Mouse (Mus musculus) embryo, embryonic 10.5 days (tissue): ENCODE measurements around the gene Mfsd4a.

Experiments used
- DNase-seq: peaks from one replicate; pipeline ENCODE4 v3.0.0-alpha.2; 2015; ENCODE audit warnings: low spot score

The Mfsd4a gene

DNA sequence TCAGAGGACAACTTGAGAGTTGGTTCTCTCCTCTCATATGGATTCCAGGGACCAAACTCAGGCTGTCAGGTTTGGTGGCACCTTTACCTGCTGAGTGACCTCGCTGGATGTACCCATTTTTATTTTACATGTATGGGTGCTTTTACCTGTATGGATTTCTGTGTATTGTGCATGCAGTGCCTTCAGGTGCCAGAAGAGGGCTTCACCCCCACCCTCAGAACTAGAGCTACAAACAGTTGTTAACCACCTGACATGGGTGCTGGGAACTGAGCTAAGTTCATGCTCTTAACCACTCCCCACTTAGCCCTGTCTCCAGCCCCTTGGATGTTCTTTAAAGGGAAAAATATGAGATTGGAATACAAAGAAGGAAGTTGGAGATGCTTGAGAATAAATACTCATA lies 53.1 kb downstream of the Mfsd4a start:
- no peak for DNase-seq

DNA sequence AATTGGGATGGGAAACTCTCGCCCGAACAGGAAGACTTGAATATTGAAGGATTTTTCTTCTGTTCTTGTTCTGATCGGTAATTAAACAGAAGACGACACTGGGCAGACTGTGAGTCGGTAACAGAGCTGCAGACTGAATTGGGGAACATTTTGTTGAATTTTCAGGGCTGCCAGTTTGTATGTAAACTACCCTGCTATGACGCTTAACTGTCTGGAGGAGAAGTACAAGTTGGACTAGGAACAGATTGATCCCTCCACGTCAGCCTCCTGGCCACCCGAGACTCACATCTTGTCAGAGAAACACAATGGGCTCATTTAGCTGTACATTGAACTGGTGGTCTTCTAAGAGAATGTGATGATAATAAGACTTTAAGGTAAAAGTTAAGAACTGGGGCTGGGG lies 55.0 kb downstream of the Mfsd4a start:
- no peak for DNase-seq

DNA sequence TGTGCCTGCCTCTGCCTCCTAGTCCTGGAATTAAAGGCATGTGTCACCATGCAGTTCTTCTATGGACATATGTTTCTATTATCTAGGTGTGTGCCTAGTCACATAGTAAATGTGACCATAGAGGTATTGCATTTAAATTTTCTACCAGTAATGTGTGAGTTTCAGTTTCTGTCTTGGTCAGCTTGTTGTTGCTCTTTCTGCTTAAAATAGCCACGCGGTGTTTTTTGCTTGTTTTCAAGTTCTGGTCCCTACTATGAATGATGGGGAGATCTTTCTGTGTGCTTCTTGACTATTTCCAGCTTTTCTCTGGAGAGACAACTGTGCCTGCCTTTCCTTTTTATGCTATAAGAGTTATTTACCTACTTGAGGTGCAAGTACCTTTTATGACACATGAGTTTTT lies 56.1 kb downstream of the Mfsd4a start:
- DNase-seq: no peak

DNA sequence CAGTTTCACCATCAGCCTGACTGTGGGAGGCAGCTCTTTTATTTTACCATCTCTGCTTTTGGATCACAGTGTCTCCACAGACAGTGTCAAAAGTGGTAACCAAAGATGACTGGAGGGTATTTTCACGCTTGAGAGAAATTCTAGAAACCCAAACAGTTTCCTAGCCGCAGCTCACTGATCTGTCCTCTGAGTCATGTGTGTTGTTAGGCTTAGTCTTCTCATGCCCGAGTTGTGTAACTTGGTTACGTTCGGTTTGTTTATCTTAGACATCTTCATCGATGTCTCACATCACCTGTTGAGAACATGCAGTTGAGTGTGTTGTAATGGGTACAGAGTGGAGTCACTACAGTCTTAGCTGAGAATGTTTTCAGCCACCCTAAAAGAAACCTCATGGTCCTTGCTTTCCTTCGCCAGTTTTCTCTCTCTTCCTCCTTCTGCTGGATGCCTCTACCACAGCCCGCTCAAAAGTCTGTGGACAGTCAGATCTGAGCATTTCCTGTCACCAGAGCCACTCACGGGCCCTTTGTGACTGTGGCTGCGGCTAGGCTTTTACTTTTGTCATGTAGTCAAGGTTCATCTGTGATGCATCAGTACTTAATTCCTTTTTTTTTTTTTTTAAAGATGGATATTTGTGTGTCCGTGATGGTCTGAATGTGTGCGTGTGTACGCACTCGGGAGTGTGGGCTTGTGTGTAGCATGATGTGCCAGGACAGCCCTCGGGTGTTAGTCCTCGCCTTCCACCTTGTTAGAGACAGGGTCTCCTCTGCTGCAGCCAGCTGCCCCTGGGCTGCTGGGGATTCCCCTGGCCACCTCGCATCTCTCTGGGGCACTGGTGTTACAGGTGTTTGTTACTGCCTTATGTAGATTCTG lies 57.0 kb downstream of the Mfsd4a start:
- no peak for DNase-seq

DNA sequence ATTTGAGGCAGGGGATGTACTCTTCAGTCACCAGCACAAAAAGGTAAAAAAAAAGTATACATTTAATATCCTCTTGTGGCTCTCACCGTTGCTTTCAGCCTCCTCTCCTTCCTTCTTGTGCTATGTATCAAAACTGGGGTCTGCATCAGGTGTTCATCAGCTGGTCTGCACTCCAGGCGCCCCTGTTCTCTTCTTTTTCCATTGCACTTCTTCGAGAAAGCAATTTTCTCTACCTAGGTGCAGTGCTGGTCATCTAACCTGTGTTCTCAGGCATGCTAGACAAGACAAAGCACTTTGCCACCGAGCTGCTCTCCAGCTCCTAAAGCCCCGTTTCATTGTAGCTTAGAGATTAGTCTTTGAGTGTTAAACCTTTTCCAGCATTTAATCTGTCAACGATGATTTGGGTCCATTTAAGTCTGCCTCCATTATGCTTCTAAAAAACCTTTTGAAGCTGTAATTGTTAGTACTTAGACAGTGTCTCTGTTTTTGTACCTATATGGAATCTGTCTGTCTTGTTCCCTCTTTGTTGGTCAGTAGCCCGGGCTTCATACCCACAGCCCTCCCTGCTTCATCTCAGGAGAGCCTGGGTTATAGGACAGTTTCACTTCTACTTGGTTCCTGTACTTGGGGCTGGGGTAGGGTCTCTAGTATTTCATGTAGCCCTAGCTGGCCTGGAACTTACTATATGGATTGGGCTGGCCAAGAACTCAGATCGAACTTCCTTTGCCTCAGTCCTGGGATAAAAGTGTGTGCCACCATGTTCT lies 58.8 kb downstream of the Mfsd4a start:
- DNase-seq: no peak

DNA sequence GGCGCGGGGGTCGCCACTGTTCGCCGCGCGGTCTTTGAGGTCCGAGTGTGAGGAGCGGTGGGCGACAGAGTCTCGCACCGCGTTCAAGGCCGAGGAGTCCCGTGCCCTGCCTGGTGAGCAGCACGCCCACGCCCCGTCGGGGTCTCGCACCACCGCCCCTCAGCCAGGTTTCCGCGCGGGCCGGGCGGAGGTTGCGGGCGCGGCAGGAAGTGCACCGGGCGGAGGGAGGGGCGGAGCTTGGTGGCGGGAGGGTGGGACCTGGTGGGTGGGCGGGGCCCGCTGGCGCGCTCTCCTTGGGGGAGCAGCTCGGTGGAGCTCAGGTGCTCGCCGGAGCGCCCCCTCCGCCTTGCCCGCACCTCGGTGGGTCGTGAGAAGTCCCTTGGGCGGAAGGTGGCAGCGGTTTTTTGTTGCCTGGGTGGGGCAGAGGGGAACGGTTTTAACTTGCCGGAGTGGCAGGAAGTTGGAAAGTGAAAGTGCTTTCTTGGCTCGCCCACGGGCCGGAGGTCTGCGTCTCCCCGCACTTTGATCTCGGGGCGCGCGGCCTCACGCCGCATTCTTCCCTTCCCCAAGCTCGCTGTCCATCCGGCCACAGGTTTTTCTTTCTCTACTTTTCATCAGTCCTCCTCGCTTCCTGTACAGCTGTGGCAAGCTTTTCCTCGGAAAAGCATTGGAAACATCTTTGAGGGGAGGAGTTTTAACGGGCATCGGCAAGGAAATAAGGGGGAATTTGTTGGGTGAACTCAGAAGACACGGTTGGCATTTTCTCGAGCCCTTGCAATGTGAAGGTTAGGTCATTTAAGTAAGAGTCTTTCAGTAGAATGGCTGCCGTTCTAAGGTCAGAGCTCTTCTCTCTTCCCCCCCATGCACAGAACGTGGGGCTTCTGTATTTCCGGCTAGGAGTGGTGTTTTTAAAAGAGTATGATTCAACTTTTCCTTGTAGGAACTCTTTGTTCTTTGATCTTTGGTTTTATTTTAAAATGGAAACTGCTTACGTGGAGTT lies 59.7 kb downstream of the Mfsd4a start:
- peak; percentile 90 for DNase-seq

DNA sequence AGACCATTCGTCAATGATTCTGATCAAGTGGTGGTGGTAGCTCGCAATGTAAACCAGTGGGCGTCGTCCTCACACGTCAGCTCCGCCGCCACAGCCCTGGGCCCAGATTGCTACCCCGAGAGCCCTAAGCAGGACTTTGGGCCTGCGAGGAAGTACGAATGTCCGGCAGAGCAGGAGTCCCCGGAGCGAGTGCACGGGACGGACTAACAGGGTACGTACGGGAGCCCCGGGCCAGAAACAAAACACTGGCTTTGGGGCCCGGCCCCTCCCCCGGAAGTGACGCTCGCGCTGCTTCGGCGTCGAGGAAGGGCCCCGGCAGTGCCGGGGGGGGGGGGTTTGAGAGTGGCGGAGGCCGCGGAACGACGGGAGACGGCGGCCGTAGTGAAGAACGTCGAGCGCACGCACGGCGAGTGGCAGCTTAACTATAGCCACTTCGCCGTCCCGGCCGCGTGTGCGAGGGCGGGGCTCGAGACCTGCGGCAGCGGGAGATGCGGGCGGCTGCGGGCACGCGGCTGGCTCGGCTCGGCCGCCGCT lies 60.5 kb downstream of the Mfsd4a start, which contains the start of gene Elk4:
Gene Elk4, plus strand, starts transcription at position 326 of the 534 bp plus-strand sequence.
- peak; percentile 93 for DNase-seq

DNA sequence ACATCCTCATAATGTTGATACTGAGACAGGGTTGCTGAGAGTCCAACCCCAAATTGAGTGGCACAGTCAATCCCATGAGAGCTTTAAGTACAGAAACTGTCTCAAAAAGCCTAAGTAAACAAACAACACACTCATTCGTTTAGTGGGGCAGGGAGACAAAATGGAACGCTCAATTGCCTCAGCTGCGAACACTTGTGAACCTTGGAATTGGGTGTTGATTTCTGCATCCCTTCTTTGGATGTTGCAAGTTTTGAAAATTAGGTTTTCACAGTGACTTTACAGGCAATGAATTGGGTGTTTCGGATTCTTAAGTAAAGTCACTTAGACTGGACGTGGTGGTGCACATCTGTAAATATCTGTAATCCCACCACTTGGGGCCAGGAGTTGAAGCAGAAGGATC lies 61.1 kb downstream of the Mfsd4a start:
- peak; percentile 33 for DNase-seq

DNA sequence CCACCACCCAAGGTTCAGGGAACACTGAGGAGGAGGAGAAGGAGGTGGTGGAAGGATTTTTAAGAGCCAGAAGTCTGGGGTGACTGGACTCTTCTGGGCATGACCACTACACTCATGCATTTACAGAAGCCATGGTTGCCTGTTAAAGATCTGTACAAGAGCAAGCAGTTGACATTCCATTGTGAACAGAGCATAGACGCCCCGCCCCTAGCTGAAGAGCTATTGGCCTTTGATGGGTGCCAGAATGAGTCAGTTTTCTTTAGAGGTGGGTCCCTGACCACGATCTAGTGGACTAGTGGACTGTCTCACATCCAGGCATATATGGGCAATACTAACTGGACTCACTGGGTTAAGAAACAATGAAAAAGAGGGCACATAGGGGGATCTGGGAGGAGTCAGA lies 61.8 kb downstream of the Mfsd4a start:
- no peak for DNase-seq

DNA sequence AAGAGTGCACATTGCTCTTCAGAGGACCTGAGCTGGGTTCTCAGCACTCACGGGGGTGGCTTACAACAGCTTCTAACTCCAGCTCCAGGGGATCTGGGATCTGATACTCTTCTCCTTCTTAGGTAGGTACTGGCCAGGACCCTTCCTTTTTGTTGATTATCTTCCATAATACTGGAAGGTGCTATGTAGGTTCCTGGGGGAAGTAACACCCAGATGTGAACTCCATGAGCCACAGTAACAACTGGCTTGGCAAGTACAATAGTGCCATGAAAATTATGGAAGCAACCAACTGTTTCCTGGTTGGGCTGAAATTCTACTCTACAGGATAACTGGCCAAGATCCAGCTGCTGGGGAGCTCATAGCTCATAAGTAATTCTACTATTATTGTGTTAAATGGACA lies 62.4 kb downstream of the Mfsd4a start:
- no peak for DNase-seq

DNA sequence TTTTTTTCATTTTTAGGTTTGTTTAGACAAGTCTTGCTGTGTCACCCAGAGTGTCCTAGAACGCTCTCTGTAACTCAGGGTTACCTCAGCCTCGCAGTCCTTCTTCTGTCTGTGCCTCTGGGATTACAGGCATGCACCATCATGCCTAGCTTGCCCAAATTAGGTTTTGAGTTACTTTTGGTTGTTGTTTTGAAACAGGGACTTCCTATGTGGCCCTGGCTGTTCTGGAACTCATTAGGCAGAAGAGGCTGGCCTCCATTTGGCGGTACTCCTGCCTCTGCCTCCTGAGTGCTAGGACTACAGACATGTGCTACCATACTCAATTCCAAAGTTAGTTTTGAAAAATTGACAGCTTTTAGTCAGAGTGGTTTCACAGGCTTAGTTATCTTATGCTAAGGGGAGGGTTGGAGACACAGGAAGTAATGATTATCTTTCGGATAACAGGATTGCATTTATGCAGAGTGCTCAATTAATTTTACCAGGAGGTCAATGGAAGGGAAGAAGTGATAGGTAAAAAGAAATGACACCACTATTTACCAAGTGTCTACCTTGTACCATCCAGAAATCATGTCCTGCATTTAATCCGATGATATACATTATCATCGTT lies 63.2 kb downstream of the Mfsd4a start:
- no peak for DNase-seq

DNA sequence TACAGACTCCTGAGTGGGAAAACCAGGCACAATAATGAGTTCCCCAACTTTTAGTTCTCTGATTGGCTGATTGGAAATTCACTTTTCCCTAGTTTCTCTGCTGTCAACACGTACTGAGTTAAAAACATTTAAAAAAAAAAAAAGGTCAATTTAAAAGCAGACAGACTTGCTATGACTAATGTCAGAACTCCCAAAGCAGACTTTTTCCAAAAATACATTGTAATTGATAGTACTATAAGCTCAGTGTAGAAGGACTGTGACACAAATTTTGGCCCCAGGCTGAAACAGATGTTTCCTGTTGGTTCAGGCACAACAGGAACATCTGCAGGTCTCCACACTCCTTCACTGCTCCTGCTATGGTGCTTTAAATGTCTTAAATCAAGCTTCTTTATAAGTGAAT lies 64.0 kb downstream of the Mfsd4a start:
- no peak for DNase-seq

DNA sequence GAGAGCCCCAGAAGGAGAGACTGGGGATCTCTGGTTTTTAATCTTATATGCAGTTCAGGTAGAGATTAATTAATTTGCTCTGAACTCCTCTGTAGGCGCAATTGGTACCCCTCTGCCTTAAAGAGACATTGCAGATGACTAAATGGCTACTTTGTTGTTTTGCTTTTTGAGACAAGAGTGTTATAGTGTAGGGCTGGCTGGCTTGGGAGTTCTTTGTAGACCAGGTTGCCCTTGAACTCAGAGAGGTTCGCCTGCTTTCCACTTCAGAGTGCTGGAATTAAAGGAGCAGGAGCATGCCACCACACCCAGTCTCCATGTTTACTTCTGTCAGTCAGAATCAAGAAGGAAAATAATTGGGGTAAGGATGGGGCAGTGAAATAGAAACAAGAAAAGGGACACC lies 64.8 kb downstream of the Mfsd4a start:
- DNase-seq: no peak

DNA sequence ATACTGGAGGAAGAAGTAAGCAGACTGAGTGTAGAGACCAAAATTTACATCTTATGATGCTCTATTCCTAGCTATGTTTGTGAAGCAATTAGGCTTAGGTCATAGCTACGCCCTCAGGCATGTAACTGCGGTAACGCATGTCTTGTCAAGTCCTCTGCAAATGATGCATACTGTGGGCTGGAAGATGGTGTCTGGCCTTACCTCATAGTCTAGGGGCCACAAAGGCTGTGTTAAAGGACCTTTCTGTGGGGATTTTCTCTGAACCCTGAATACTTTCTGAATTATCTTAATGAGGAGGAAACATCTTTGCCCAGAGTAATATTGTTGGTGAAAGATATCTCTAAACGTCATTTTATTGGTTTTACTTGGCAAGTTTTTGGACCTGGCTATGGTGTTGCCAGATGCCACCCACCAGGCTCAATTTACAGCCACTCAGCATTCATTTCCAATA lies 66.0 kb downstream of the Mfsd4a start:
- DNase-seq: no peak

DNA sequence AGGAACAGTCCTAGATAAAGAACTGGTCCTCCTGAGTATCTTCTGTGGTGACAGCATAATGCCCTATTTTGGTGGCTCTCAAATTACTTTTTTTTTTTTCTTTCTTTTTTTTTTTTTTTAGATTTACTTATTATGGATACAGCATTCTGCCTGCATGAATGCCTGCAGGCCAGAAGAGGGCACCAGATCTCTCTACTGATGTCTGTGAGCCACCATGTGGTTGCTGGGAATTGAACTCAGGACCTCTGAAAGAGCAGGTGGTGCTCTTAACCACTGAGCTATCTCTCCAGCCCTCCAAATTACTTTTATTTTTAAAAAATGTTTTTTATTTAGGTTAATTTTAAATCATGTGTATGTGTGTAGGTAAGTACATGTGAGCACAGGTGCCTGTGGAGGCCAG lies 67.4 kb downstream of the Mfsd4a start:
- DNase-seq: no peak

DNA sequence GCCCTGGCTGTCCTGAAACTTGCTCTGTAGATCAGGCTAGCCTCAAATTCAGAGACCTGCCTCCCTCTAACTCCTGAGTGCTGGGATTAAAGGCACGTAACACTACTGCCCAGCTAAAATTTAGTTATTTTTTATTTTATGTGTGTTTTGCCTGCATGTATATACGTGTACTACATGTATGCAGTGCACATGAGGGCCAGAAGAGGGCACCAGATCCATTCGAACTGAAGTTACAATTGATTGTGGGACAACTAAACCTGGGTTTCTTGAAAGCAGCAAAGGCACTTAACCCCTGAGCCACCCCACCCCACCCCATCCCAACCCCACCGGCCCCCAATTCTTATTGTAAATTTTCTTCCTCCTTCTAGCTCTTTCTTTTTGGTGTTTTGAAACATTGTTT lies 72.8 kb downstream of the Mfsd4a start:
- DNase-seq: peak; percentile 74

DNA sequence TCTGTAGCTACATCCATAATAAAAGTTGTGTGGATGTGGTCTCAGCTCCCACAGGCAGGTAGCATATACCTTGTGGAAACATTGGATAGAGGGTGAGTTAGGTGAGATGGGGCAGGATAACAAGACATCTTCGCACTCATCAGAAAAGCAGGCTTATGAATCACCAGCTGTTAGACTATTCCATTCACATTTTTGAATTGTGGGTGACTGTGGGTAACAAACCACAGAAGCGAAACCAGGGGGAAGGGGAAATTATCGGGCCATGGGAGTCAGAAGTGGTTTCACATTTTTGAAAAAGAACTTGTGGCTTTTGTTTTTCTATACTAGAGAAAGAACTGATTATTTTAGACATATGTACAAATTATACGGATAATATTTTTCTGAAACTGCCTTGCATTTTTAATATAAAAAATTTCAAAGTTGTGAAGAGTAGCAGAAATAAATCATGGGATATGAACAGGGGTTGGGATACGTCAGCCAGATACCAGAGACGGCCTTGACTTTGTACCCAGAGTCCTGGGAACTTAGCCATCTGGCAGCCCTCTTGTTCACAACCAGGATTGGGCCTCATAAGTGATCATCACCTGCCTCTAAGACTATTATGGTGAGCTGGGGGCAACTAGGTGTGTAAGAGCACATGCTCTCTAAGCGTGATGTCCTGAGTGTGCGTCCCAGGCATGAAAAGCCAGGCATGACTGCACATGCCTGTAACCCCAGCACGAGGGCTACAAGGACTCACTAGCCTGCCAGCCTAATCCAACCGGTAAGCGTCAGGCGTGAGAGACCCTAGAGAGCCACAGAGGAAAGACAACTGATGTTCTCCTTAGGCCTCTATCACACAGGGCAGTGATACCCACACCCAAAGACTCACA lies 74.5 kb downstream of the Mfsd4a start:
- no peak for DNase-seq

DNA sequence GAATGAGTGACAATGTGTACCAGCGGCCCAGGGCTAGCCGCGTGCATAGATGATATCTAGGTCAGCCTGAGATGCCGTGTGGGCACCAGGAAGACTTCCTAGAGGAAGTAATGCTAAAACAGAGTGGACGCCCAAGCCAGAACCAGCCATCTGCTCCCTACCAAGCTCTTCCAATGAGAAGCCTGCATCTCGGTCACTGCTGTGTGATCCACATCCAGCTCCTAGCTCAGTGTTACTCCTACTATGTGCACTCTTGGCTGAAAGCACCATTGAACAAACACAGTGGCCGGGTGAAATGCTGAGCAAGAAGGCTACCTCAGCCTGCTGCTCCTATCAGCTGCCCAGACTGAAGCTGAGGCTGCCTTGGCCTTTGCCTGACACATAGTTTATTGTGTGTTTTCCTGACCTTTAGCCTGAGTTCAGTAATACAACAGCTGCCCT lies 75.3 kb downstream of the Mfsd4a start:
- no peak for DNase-seq

DNA sequence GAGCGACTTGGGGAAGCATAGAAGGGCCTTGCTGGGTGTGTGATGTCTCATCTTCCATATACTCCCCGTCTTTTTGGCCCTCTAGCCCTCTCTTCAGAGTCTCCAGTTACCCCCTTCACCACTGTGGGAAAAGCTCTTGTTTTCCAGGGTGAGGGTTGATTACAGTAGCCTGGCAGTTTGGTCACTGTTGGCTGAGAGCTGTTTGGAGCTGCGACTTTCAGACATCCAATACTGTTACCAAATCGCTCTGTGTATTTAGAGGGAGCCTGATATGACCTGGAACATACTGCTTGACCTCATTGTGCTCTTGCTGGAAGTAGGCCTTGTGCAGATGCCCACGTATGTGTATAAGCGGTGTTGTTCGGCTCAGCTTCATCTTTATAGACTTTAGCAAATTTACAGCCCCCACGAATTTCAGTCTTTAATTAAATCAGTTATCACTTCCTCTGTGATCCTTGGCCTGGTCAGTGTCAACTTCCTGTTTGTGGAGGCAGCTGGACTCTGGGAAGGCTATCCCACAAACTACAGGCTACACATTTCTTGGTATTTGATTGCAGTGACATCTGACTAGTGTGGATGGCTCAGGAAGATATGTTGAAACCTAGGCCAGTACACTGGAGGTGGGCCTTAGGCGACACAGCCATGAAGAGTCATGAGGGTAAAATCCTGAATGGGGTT lies 77.6 kb downstream of the Mfsd4a start:
- no peak for DNase-seq

DNA sequence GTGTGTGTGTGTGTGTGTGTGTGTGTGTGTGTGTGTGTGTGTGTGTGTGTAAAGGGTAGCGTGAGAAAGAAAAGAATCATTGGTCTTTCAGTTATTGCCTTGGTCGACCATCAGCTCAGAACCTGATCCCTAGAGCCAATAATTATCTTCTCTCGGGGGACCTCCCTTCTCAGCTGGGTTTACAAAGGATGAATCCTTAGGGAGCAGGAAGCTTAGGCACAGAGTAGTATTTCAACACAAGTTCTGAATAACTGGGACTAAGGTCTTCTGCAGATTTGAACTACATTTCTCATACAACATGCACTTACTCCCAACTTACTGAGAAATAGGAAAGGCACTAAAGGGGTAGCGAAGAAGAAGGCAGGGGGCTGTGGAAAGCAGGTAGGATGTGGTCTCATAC lies 78.4 kb downstream of the Mfsd4a start:
- DNase-seq: no peak
